Mouse (Mus musculus) lung, postnatal 0 days (tissue): Measurements from ENCODE around the gene Lysmd2.

Experiments
- CTCF ChIP-seq: IDR thresholded peaks from 2 replicates; pipeline ENCODE4 v1.5.1; 2016; ENCODE audit warnings: antibody characterized with exemption, mild to moderate bottlenecking
- EP300 ChIP-seq: IDR thresholded peaks from 2 replicates; pipeline ENCODE4 v1.6.1; 2016; ENCODE audit warnings: antibody characterized with exemption, mild to moderate bottlenecking, control low read depth

DNA sequence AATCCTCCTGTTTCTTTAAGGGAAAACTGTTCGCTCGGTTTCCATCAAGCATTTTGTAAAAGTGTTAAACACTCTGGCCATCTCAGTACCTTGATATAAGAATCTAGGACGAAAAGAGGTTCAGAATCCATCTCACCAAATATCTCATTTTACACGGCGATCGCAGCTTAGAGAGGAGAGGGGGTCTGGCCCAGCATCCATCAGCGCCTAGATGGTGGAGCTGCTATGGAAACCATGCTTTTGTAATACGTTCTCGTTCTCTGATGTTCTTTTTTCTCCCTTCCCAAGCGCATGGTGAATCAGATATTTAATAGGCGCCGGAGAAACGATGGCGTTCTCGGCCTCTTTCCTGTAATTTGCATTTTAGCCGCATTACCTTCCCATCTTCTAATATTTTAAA lies 15.6 kb upstream of the Lysmd2 start:
- TF ChIP-seq CTCF (no peak), EP300 (no peak)
